Mouse (Mus musculus): ENCODE measurements at regions not wholly inside any gene's neighbourhood (a gene's known extent, or its start where the extent isn't known, plus 50 kb on each side); places are given as distances from the start of the nearest gene placed in this dataset.
A peak's percentile ranks its signal among the peaks of the same experiment; 100 is the strongest.

GRCm38 (mm10) chr9:61583281-61584072 is 211.3 kb downstream of the Tle3 start:
- DNase-seq (ENCODE audit: low spot score), result peak; percentile 73
- H3K9me3 ChIP-seq (ENCODE audit: control insufficient read depth, low read length), result no peaks in the 10 kb centered on the region
- no peak overlapping the region for H3K4me3 ChIP-seq (ENCODE audit: low read depth, low read length)
- H3K4me1 ChIP-seq (replicated peaks; ENCODE audit: control insufficient read depth, insufficient read depth, low read length), result 0 out of 2 replicates have a peak, but pooled peaks cover 10% of the 10 kb centered on the region
- no peaks in the 10 kb centered on the region for H3K27me3 ChIP-seq (replicated peaks; ENCODE audit: control insufficient read depth, insufficient read depth, low read length)
- peak overlapping the region; percentile 2; the same call in 1 of the 2 replicates for H3K4me2 ChIP-seq (ENCODE audit: low read length)
- peak; percentile 87 for ATAC-seq (replicated peaks; ENCODE audit: low FRiP score, low TSS enrichment, low read depth)
- 50% methylated on average over 21 of the region's 21 CpGs for WGBS
- H3K9ac ChIP-seq (ENCODE audit: low read length), result no peak overlapping the region
- H3K27ac ChIP-seq (ENCODE audit: low read depth), result peak overlapping the region; percentile 64
- H3K36me3 ChIP-seq (ENCODE audit: control insufficient read depth, insufficient read depth, low read length), result no peaks in the 10 kb centered on the region

DNA sequence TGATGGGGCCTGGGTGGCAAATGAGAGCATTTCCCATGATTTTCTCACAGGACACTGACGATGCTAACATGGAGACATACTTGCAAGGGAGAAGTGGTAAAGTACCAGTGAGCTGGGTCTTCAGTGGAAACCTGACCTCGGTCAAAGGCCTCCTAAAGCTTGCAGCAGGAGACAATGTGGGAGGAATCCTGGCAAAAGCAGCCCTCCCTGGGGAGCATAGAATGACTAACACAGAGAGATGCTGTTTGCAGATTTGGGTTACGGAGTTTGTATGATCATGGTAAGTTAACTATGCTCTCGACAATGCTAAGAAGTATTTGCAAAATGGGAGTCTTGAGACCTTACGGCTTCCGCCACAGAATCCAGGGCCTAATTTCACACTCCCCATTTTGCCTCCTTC is 208.9 kb downstream of the Tle3 start:
- Histone ChIP-seq H3K9ac (ENCODE audit: low read length) (no peak overlapping the region), H3K27me3 (replicated peaks; ENCODE audit: control insufficient read depth, insufficient read depth, low read length) (no peaks in the 10 kb centered on the region), H3K4me1 (replicated peaks; ENCODE audit: control insufficient read depth, insufficient read depth, low read length) (peaks cover 19% of the 10 kb centered on the region; the same call in 1 of the 2 replicates), H3K9me3 (ENCODE audit: control insufficient read depth, low read length) (no peaks in the 10 kb centered on the region), H3K4me3 (ENCODE audit: low read depth, low read length) (no peak overlapping the region), H3K27ac (ENCODE audit: low read depth) (no peak overlapping the region), H3K4me2 (ENCODE audit: low read length) (no peak overlapping the region), H3K36me3 (ENCODE audit: control insufficient read depth, insufficient read depth, low read length) (no peaks in the 10 kb centered on the region)
- 88% methylated on average over 6 of the region's 6 CpGs for WGBS
- DNase-seq (ENCODE audit: low spot score), result no peak
- no peak for ATAC-seq (replicated peaks; ENCODE audit: low FRiP score, low TSS enrichment, low read depth)

- ATAC-seq (replicated peaks; ENCODE audit: low FRiP score, low TSS enrichment, low read depth) (no peak), DNase-seq (ENCODE audit: low spot score) (no peak)
- no peak overlapping the region for H3K4me3 ChIP-seq (ENCODE audit: low read depth, low read length)
- no peaks in the 10 kb centered on the region for H3K27me3 ChIP-seq (replicated peaks; ENCODE audit: control insufficient read depth, insufficient read depth, low read length)
- H3K4me2 ChIP-seq (ENCODE audit: low read length), result no peak overlapping the region
- 27% methylated on average over 5 of the region's 5 CpGs for WGBS
- no peak overlapping the region for H3K9ac ChIP-seq (ENCODE audit: low read length)
- no peaks in the 10 kb centered on the region for H3K9me3 ChIP-seq (ENCODE audit: control insufficient read depth, low read length)
- peaks cover 23% of the 10 kb centered on the region; the same call in 1 of the 2 replicates for H3K4me1 ChIP-seq (replicated peaks; ENCODE audit: control insufficient read depth, insufficient read depth, low read length)
- no peak overlapping the region for H3K27ac ChIP-seq (ENCODE audit: low read depth)
- no peaks in the 10 kb centered on the region for H3K36me3 ChIP-seq (ENCODE audit: control insufficient read depth, insufficient read depth, low read length)
Observed at GRCm38 (mm10) chr9:61578255-61578654, 206.1 kb downstream of the Tle3 start.

GRCm38 (mm10) chr9:61573634-61574359 is 201.6 kb downstream of the Tle3 start:
- H3K27ac ChIP-seq (ENCODE audit: low read depth), result no peak overlapping the region
- H3K36me3 ChIP-seq (ENCODE audit: control insufficient read depth, insufficient read depth, low read length), result no peaks in the 10 kb centered on the region
- no peaks in the 10 kb centered on the region for H3K9me3 ChIP-seq (ENCODE audit: control insufficient read depth, low read length)
- H3K27me3 ChIP-seq (replicated peaks; ENCODE audit: control insufficient read depth, insufficient read depth, low read length), result no peaks in the 10 kb centered on the region
- 44% methylated on average over 21 of the region's 21 CpGs for WGBS
- peaks cover 21% of the 10 kb centered on the region; the same call in 1 of the 2 replicates for H3K4me1 ChIP-seq (replicated peaks; ENCODE audit: control insufficient read depth, insufficient read depth, low read length)
- ATAC-seq (replicated peaks; ENCODE audit: low FRiP score, low TSS enrichment, low read depth) (no peak), DNase-seq (ENCODE audit: low spot score) (no peak)
- no peak overlapping the region for H3K9ac ChIP-seq (ENCODE audit: low read length)
- H3K4me2 ChIP-seq (ENCODE audit: low read length), result no peak overlapping the region
- no peak overlapping the region for H3K4me3 ChIP-seq (ENCODE audit: low read depth, low read length)

DNA sequence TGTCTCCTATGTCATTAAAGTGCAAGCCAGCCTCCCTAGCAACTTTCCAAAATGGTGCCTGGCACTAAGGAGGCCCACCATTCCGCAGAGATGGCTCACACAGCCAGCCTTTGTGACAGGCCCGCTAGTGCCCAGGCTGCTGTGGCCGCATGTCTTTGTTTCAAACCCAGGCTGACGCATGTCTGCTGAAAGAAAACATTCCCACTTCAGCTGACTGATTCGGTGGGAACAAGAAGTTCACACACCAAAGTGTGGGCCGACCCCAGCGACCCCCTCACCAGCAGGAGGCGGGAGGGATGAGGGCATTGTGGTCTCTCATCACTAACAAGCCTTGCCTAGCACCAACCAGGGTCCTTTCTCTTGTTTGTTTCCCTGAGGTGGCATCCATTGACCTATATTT is 190.9 kb downstream of the Tle3 start:
- Histone ChIP-seq H3K9me3 (ENCODE audit: control insufficient read depth, low read length) (no peaks in the 10 kb centered on the region), H3K27ac (ENCODE audit: low read depth) (no peak overlapping the region), H3K4me2 (ENCODE audit: low read length) (no peak overlapping the region), H3K27me3 (replicated peaks; ENCODE audit: control insufficient read depth, insufficient read depth, low read length) (no peaks in the 10 kb centered on the region), H3K36me3 (ENCODE audit: control insufficient read depth, insufficient read depth, low read length) (no peaks in the 10 kb centered on the region), H3K9ac (ENCODE audit: low read length) (no peak overlapping the region), H3K4me3 (ENCODE audit: low read depth, low read length) (no peak overlapping the region), H3K4me1 (replicated peaks; ENCODE audit: control insufficient read depth, insufficient read depth, low read length) (no peaks in the 10 kb centered on the region)
- no peak for ATAC-seq (replicated peaks; ENCODE audit: low FRiP score, low TSS enrichment, low read depth)
- DNase-seq (ENCODE audit: low spot score), result no peak
- WGBS, result 56% methylated on average over 8 of the region's 8 CpGs

DNA sequence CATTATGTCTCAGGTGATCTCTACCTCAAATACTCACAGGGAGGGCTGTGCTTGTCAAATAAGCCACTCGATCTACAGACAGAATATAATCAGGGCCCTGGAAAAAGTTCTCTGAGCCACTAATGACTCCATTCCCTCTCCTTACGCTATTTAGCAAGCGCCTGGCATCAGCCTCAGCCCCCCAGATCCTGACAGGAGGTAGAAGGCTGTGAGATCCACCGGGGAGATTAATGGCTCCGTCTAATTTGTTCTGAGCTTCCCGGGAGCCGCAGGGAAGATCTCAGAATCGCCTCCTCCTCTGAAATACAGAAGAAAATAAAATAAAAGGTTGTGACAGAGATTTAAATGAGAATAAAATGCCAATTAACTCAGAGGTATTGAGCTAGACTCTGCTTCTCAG is 189.4 kb downstream of the Tle3 start:
- 38% methylated on average over 8 of the region's 8 CpGs for WGBS
- Histone ChIP-seq H3K9ac (ENCODE audit: low read length) (no peak overlapping the region), H3K4me1 (replicated peaks; ENCODE audit: control insufficient read depth, insufficient read depth, low read length) (no peaks in the 10 kb centered on the region), H3K4me3 (ENCODE audit: low read depth, low read length) (no peak overlapping the region), H3K36me3 (ENCODE audit: control insufficient read depth, insufficient read depth, low read length) (no peaks in the 10 kb centered on the region), H3K27me3 (replicated peaks; ENCODE audit: control insufficient read depth, insufficient read depth, low read length) (no peaks in the 10 kb centered on the region), H3K9me3 (ENCODE audit: control insufficient read depth, low read length) (no peaks in the 10 kb centered on the region), H3K27ac (ENCODE audit: low read depth) (no peak overlapping the region), H3K4me2 (ENCODE audit: low read length) (no peak overlapping the region)
- no peak for ATAC-seq (replicated peaks; ENCODE audit: low FRiP score, low TSS enrichment, low read depth)
- DNase-seq (ENCODE audit: low spot score), result no peak

DNA sequence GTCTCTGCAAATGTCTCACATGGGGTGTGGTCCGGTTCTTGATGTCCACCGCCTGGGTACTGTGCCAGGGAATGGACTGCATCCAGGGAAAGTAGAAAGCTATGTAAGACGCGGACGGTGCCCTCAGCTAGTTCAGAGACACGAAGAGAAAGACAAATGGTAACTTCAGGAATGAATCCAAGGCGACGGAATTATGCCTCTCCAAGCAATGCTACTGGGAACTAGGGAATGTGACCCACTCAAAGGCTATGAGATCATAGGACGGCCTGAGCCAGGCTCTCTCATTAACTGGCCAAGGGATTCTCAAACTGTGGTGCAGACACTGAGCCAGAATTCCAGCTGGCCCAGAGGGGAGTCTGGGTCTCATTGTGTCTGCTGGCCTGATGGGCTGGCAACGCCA is 186.5 kb downstream of the Tle3 start:
- Histone ChIP-seq H3K4me3 (ENCODE audit: low read depth, low read length) (no peak overlapping the region), H3K9ac (ENCODE audit: low read length) (no peak overlapping the region), H3K36me3 (ENCODE audit: control insufficient read depth, insufficient read depth, low read length) (no peaks in the 10 kb centered on the region), H3K4me1 (replicated peaks; ENCODE audit: control insufficient read depth, insufficient read depth, low read length) (no peaks in the 10 kb centered on the region), H3K27ac (ENCODE audit: low read depth) (no peak overlapping the region), H3K9me3 (ENCODE audit: control insufficient read depth, low read length) (no peaks in the 10 kb centered on the region), H3K4me2 (ENCODE audit: low read length) (no peak overlapping the region), H3K27me3 (replicated peaks; ENCODE audit: control insufficient read depth, insufficient read depth, low read length) (no peaks in the 10 kb centered on the region)
- ATAC-seq (replicated peaks; ENCODE audit: low FRiP score, low TSS enrichment, low read depth) (no peak), DNase-seq (ENCODE audit: low spot score) (no peak)
- WGBS, result 79% methylated on average over 10 of the region's 10 CpGs

DNA sequence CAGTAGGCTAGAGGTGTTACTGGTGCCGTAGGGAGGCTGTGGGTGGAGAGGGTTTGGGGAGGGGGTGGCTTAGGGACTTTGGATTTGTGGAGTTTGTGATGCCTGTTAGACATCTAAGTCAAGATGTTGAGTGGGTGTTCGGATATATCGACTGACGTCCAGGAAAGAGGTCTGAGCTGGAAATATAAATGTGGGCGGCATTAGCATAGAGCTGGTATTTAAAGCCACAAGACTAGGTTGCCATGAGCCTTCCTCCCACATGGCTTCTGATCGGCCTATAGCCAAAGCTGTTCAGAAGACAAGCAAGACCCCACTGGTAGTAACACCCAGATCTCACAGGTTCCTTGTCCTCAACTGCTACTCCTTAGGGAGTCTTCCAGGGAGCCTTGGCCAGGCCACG is 184.9 kb downstream of the Tle3 start:
- Histone ChIP-seq H3K27ac (ENCODE audit: low read depth) (no peak overlapping the region), H3K4me1 (replicated peaks; ENCODE audit: control insufficient read depth, insufficient read depth, low read length) (no peaks in the 10 kb centered on the region), H3K4me3 (ENCODE audit: low read depth, low read length) (no peak overlapping the region), H3K9me3 (ENCODE audit: control insufficient read depth, low read length) (no peaks in the 10 kb centered on the region), H3K27me3 (replicated peaks; ENCODE audit: control insufficient read depth, insufficient read depth, low read length) (no peaks in the 10 kb centered on the region), H3K4me2 (ENCODE audit: low read length) (no peak overlapping the region), H3K9ac (ENCODE audit: low read length) (no peak overlapping the region), H3K36me3 (ENCODE audit: control insufficient read depth, insufficient read depth, low read length) (no peaks in the 10 kb centered on the region)
- 89% methylated on average over 7 of the region's 7 CpGs for WGBS
- ATAC-seq (replicated peaks; ENCODE audit: low FRiP score, low TSS enrichment, low read depth), result no peak
- DNase-seq (ENCODE audit: low spot score), result no peak
